Mouse (Mus musculus) left cerebral cortex, adult 9 months (tissue): ENCODE data around the gene Hhipl1.

Source experiments
- DNase-seq, 2 experiments: peaks; one replicate each; pipeline ENCODE4 v3.0.0; 2022; ENCODE audit warnings: low spot score in 2 of 2

Gene Hhipl1

GRCm38 (mm10) chr12:108355271-108355670 lies 49.2 kb downstream of the Hhipl1 start:
- no peak for DNase-seq

GRCm38 (mm10) chr12:108355986-108356385 lies 49.9 kb downstream of the Hhipl1 start:
- DNase-seq, result no peak

GRCm38 (mm10) chr12:108363796-108364195 lies 57.7 kb downstream of the Hhipl1 start:
- peak in 1 of 2 experiments; percentile 91 for DNase-seq

DNA sequence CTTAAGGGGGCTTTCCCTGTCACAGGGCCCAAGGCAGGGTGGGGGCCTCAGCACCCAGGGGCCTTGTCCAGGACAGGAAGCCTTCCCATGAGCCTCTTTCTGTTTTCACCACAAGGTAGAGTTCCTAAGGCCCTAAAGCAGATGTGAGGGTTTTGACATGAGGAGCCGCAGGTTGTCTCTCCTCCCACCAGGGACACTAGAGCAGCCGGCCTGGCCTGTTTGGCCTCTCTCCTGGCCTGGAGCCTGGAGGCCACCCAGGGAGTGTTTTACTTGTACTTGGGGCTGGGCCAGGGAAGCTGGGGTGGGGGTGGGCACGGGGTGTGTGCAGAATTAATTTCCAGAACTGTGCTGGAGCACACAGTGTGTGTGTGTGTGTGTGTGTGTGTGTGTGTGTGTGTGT lies 59.3 kb downstream of the Hhipl1 start:
- DNase-seq, result no peak

- DNase-seq, result no peak
Observed at GRCm38 (mm10) chr12:108365868-108366267, 59.8 kb downstream of the Hhipl1 start.

- no peak for DNase-seq
Observed at GRCm38 (mm10) chr12:108367909-108368308, 61.8 kb downstream of the Hhipl1 start.

DNA sequence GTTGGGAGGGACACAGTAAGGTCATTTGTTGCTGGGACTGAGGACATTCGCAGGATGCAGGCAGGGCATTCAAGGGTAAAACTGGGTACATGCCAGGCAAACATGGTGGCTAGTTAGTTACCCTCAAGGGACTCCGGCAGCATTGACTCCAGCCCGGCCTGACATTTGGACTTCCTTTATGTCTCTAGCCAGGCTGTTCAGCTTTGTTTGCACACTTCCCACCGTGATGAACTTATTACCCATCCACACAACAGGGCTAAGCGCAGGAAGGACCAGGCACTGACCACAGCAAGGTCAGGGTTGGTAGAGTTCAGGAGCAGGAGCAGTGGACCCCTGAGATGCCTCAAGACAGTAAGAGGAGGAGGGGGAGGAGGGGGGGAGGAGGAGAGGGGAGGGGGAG lies 62.9 kb downstream of the Hhipl1 start:
- DNase-seq, result no peak

DNA sequence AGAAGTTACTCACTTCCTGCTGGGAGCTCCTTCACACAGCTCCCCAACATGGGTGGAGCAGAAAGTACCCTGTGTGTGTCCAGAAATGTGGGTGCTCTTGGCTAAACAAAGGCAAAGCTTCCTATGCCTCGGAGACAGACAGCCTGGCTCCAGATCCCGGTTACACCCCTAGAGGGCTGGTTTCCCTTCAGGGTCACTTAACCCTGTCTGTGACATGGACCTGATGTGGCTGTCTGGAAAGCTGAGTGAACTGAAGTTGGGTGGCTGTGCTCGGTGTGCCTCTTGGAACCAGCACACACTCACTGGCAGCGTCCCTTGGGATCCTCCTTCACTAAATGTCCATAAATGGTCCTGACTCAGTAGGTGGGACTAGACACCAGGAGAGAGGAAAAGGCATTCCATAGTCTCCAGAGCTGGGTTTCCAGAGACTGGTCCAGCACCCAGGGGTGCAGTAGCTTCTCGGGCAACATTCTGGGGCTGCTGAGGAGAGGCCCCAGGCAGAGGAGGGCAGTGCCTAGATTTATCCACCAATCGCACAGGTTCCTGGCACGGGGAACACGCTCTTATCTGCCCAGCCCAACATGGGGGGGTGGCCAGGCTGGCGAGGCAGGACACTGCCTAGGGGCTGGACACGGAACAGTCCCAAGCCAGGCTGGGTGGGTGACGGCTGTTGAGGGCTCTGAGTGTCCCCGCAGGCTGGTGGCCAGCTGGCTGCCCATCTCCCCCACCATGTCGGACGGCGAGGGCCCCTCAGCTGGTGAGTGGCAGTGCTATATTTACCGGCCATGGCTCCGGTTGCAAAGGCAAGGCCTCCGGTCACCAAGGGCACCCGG lies 64.7 kb downstream of the Hhipl1 start, which contains the start of gene Eml1:
Gene Eml1, plus strand, starts transcription at position 362 of the 833 bp plus-strand sequence.
- no peak for DNase-seq

- no peak for DNase-seq
Observed at GRCm38 (mm10) chr12:108371429-108371765, 65.3 kb downstream of the Hhipl1 start.

DNA sequence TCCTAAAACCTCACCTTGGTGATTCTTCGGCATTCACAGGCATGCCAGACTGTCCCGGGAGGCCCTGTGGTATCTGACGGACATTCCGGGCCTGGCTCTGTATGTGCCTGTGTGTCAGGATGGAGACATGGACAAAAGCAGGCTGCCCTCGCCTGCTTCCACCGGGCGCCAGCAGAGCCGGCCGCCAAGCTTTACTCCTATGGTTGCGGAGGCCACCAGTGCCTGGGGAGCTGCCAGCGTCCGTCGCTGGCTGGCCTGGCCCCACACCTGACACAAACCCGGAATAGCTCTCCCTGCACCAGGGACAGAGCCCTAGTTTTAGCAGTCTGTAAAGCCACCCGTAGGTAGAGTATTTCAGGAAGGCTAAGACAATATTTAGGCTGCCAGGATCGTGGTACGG lies 66.2 kb downstream of the Hhipl1 start:
- DNase-seq, result no peak

DNA sequence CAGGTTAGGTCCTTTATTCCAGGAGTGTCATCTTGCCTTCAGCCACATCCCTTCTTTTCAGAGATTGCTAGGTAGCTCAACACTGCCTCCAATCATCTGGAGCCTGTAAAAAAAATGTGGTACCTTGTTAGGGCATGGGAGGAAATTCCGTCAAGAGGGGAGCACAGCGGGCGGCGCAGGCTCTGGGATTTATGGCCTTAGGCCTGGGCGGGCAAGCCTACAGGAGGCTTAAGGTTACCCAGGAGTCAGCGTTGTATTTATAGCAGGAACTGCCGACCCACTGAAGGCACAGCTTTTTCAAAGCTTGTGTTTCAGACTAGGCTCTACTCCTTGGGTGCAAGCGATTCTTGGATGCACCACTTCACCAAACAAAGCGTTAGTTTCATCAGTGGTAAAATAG lies 67.5 kb downstream of the Hhipl1 start:
- DNase-seq, result no peak

DNA sequence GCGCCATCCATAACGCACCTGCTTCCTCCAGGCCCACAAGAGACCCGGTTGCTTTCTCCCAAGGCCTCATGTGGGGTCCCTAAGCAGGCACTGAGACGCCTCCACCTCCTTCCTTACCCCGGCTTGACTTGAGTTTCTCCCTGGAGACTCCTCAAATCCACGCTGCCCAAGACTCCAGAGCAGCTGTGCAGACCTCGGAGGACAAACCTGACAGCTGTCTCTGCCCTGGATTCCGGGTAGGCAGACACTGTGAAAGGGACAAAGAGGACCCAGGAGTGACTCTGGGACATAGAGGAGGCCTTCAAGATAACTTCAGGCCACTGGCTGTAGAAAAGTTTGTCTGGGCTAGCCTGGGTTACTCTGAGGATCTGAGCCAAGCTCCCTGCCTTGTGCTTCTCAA lies 68.6 kb downstream of the Hhipl1 start:
- no peak for DNase-seq

DNA sequence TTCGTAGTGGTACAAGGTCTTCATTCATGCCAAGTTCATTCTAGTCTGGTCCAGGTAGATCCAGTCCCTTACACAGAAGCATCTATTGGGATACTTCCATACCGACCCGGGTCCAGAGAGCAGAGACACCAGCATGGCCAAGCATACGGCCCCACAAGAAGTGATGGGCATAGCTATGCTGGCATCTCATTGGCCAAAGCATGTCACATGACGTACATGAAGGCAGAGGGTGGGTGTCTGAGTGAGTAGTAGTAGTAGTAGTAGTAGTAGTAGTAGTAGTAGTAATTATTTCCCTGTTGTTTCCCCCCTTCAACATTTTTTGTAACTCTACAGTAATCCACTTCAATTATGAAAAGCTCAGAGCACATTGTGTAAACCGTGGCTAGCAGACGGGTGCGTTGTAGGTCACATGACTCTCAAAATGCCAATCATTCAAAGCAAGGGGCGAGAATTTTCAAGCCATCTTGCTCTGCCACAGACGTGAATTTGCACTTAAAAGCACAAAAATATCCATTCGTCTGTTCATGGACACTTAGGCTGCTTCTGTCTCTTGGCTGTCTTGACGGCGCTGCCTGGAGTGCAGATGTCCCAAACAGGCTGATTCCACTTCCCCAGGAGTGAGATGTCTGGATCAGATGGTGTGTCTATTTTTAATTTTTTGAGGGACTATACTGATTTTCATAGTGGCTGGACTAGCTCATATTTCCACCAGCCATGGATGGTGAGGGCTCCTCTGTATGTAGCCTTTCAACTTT lies 72.5 kb downstream of the Hhipl1 start:
- DNase-seq, result no peak
